Mouse (Mus musculus) cerebellum, adult 2 months (tissue): ENCODE results near the gene Gm8369.
"Not testable (repeated sequence)": the region's sequence is repeated elsewhere in the genome, so short reads cannot be mapped to it uniquely, and the experiment has no call there.

Experiments
- CTCF ChIP-seq: fragments of 200-500 bp; IDR thresholded peaks from 2 replicates; pipeline ENCODE4 v1.5.1; 2011; ENCODE audit warnings: low read depth, mild to moderate bottlenecking, control low read depth, low read length, moderate library complexity, borderline replicate concordance; ENCODE audit not compliant: insufficient read depth
- POLR2A ChIP-seq: fragments of 200-500 bp; IDR thresholded peaks from 2 replicates; pipeline ENCODE4 v1.6.1; 2011; ENCODE audit warnings: low read length, control low read depth, borderline replicate concordance; ENCODE audit not compliant: insufficient read depth

DNA sequence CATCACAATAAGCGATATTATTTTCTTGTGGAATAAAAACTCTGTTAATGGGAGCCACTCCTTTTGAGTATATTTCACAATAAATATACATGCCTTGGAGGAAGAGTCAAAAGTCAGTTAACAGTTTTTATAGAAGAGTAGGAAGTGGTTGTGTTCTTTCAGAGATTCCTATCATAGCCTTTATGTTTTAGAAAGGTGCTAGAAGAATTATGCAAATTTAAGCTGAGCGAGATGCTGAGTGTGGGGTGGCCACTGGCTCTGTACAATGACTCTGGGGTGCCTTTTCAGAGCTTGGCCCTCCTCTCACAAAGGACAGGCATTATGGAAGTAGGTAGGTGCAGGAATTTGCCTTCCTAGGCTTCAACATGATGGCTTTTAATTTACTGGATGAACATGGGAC, 58.6 kb downstream of the Gm8369 start:
- not testable (repeated sequence) for TF ChIP-seq POLR2A, CTCF
